Mouse (Mus musculus): ENCODE measurements at regions not wholly inside any gene's neighbourhood (a gene's known extent, or its start where the extent isn't known, plus 50 kb on each side); places are given as distances from the start of the nearest gene placed in this dataset.
A peak's percentile ranks its signal among the peaks of the same experiment; 100 is the strongest.

- Histone ChIP-seq H3K4me2 (replicated peaks; ENCODE audit: low read depth, low read length) (no peak overlapping the region), H3K9me3 (ENCODE audit: control insufficient read depth, low read depth, low read length) (no peaks in the 10 kb centered on the region), H3K27ac (ENCODE audit: low read length) (no peak overlapping the region), H3K9ac (replicated peaks; ENCODE audit: low read depth, low read length) (no peak overlapping the region), H3K36me3 (ENCODE audit: control insufficient read depth, insufficient read depth, low read length) (no peaks in the 10 kb centered on the region), H3K4me3 (ENCODE audit: low read depth, low read length) (no peak overlapping the region), H3K27me3 (ENCODE audit: control insufficient read depth, insufficient read depth, low read length) (no peaks in the 10 kb centered on the region), H3K4me1 (ENCODE audit: control insufficient read depth, insufficient read depth, low read length) (0 out of 2 replicates have a peak, but pooled peaks cover 9% of the 10 kb centered on the region)
- ATAC-seq (ENCODE audit: insufficient number of reproducible peaks, insufficient read depth, low FRiP score, low read depth): peak; percentile 43; the same call in 1 of the 2 replicates
- 58% methylated on average over 11 of the region's 11 CpGs for WGBS
Measured at GRCm38 (mm10) chr13:6469446-6470227, 78.3 kb upstream of the Pitrm1 start.

- no peak for ATAC-seq (ENCODE audit: insufficient number of reproducible peaks, insufficient read depth, low FRiP score, low read depth)
- no peaks in the 10 kb centered on the region for H3K27me3 ChIP-seq (ENCODE audit: control insufficient read depth, insufficient read depth, low read length)
Measured at GRCm38 (mm10) chr13:6470286-6471103, 77.5 kb upstream of the Pitrm1 start.

GRCm38 (mm10) chr13:6471643-6472042 lies 76.3 kb upstream of the Pitrm1 start:
- Histone ChIP-seq H3K9me3 (ENCODE audit: control insufficient read depth, low read depth, low read length) (no peaks in the 10 kb centered on the region), H3K27me3 (ENCODE audit: control insufficient read depth, insufficient read depth, low read length) (no peaks in the 10 kb centered on the region), H3K4me3 (ENCODE audit: low read depth, low read length) (no peak overlapping the region), H3K4me2 (replicated peaks; ENCODE audit: low read depth, low read length) (no peak overlapping the region), H3K9ac (replicated peaks; ENCODE audit: low read depth, low read length) (no peak overlapping the region), H3K4me1 (ENCODE audit: control insufficient read depth, insufficient read depth, low read length) (0 out of 2 replicates have a peak, but pooled peaks cover 9% of the 10 kb centered on the region), H3K36me3 (ENCODE audit: control insufficient read depth, insufficient read depth, low read length) (no peaks in the 10 kb centered on the region), H3K27ac (ENCODE audit: low read length) (no peak overlapping the region)
- no peak for ATAC-seq (ENCODE audit: insufficient number of reproducible peaks, insufficient read depth, low FRiP score, low read depth)
- 4% methylated on average over 7 of the region's 7 CpGs for WGBS

More at GRCm38 (mm10) chr13:6470286-6471103, 77.5 kb upstream of the Pitrm1 start:
- no peak overlapping the region for H3K9ac ChIP-seq (replicated peaks; ENCODE audit: low read depth, low read length)
- no peak overlapping the region for H3K4me2 ChIP-seq (replicated peaks; ENCODE audit: low read depth, low read length)
- H3K4me1 ChIP-seq (ENCODE audit: control insufficient read depth, insufficient read depth, low read length): 0 out of 2 replicates have a peak, but pooled peaks cover 9% of the 10 kb centered on the region
- WGBS: 82% methylated on average over 15 of the region's 15 CpGs
- H3K36me3 ChIP-seq (ENCODE audit: control insufficient read depth, insufficient read depth, low read length): no peaks in the 10 kb centered on the region
- H3K4me3 ChIP-seq (ENCODE audit: low read depth, low read length): no peak overlapping the region
- H3K9me3 ChIP-seq (ENCODE audit: control insufficient read depth, low read depth, low read length): no peaks in the 10 kb centered on the region
- no peak overlapping the region for H3K27ac ChIP-seq (ENCODE audit: low read length)

- WGBS: 52% methylated on average over 12 of the region's 12 CpGs
- H3K36me3 ChIP-seq (ENCODE audit: control insufficient read depth, insufficient read depth, low read length): no peaks in the 10 kb centered on the region
- 0 out of 2 replicates have a peak, but pooled peaks have one; percentile 50 for ATAC-seq (ENCODE audit: insufficient number of reproducible peaks, insufficient read depth, low FRiP score, low read depth)
Measured at GRCm38 (mm10) chr13:6473401-6474190, 74.4 kb upstream of the Pitrm1 start.

GRCm38 (mm10) chr13:6479667-6480066 lies 68.3 kb upstream of the Pitrm1 start:
- H3K4me2 ChIP-seq (replicated peaks; ENCODE audit: low read depth, low read length): no peak overlapping the region
- no peak overlapping the region for H3K9ac ChIP-seq (replicated peaks; ENCODE audit: low read depth, low read length)
- 74% methylated on average over 6 of the region's 6 CpGs for WGBS
- no peak for ATAC-seq (ENCODE audit: insufficient number of reproducible peaks, insufficient read depth, low FRiP score, low read depth)
- H3K27me3 ChIP-seq (ENCODE audit: control insufficient read depth, insufficient read depth, low read length): no peaks in the 10 kb centered on the region
- H3K4me1 ChIP-seq (ENCODE audit: control insufficient read depth, insufficient read depth, low read length): peaks cover 5% of the 10 kb centered on the region; the same call in 1 of the 2 replicates
- H3K27ac ChIP-seq (ENCODE audit: low read length): no peak overlapping the region
- no peaks in the 10 kb centered on the region for H3K36me3 ChIP-seq (ENCODE audit: control insufficient read depth, insufficient read depth, low read length)
- no peaks in the 10 kb centered on the region for H3K9me3 ChIP-seq (ENCODE audit: control insufficient read depth, low read depth, low read length)
- H3K4me3 ChIP-seq (ENCODE audit: low read depth, low read length): no peak overlapping the region

More at GRCm38 (mm10) chr13:6473401-6474190, 74.4 kb upstream of the Pitrm1 start:
- Histone ChIP-seq H3K4me3 (ENCODE audit: low read depth, low read length) (no peak overlapping the region), H3K27me3 (ENCODE audit: control insufficient read depth, insufficient read depth, low read length) (no peaks in the 10 kb centered on the region), H3K9me3 (ENCODE audit: control insufficient read depth, low read depth, low read length) (no peaks in the 10 kb centered on the region), H3K9ac (replicated peaks; ENCODE audit: low read depth, low read length) (no peak overlapping the region), H3K27ac (ENCODE audit: low read length) (no peak overlapping the region), H3K4me1 (ENCODE audit: control insufficient read depth, insufficient read depth, low read length) (0 out of 2 replicates have a peak, but pooled peaks cover 9% of the 10 kb centered on the region), H3K4me2 (replicated peaks; ENCODE audit: low read depth, low read length) (no peak overlapping the region)

GRCm38 (mm10) chr13:6484418-6484817 lies 63.5 kb upstream of the Pitrm1 start:
- no peak for ATAC-seq (ENCODE audit: insufficient number of reproducible peaks, insufficient read depth, low FRiP score, low read depth)
- no peaks in the 10 kb centered on the region for H3K36me3 ChIP-seq (ENCODE audit: control insufficient read depth, insufficient read depth, low read length)

GRCm38 (mm10) chr13:6487837-6488236 lies 60.1 kb upstream of the Pitrm1 start:
- no peak for ATAC-seq (ENCODE audit: insufficient number of reproducible peaks, insufficient read depth, low FRiP score, low read depth)

More at GRCm38 (mm10) chr13:6484418-6484817, 63.5 kb upstream of the Pitrm1 start:
- Histone ChIP-seq H3K9ac (replicated peaks; ENCODE audit: low read depth, low read length) (no peak overlapping the region), H3K27ac (ENCODE audit: low read length) (no peak overlapping the region), H3K4me3 (ENCODE audit: low read depth, low read length) (no peak overlapping the region), H3K27me3 (ENCODE audit: control insufficient read depth, insufficient read depth, low read length) (no peaks in the 10 kb centered on the region), H3K4me1 (ENCODE audit: control insufficient read depth, insufficient read depth, low read length) (peaks cover 5% of the 10 kb centered on the region; the same call in 1 of the 2 replicates), H3K9me3 (ENCODE audit: control insufficient read depth, low read depth, low read length) (no peaks in the 10 kb centered on the region), H3K4me2 (replicated peaks; ENCODE audit: low read depth, low read length) (no peak overlapping the region)

More at GRCm38 (mm10) chr13:6487837-6488236, 60.1 kb upstream of the Pitrm1 start:
- no peak overlapping the region for H3K9ac ChIP-seq (replicated peaks; ENCODE audit: low read depth, low read length)
- no peak overlapping the region for H3K4me2 ChIP-seq (replicated peaks; ENCODE audit: low read depth, low read length)
- 89% methylated on average over 3 of the region's 3 CpGs for WGBS
- H3K9me3 ChIP-seq (ENCODE audit: control insufficient read depth, low read depth, low read length): no peaks in the 10 kb centered on the region
- no peaks in the 10 kb centered on the region for H3K27me3 ChIP-seq (ENCODE audit: control insufficient read depth, insufficient read depth, low read length)
- H3K4me1 ChIP-seq (ENCODE audit: control insufficient read depth, insufficient read depth, low read length): peaks cover 5% of the 10 kb centered on the region; the same call in 1 of the 2 replicates
- H3K36me3 ChIP-seq (ENCODE audit: control insufficient read depth, insufficient read depth, low read length): no peaks in the 10 kb centered on the region
- H3K27ac ChIP-seq (ENCODE audit: low read length): no peak overlapping the region
- no peak overlapping the region for H3K4me3 ChIP-seq (ENCODE audit: low read depth, low read length)

Measured in stomach, embryonic 14.5 days (tissue).